10 mouse cellular contexts compared by ENCODE assay signal in the genomic region with DNA sequence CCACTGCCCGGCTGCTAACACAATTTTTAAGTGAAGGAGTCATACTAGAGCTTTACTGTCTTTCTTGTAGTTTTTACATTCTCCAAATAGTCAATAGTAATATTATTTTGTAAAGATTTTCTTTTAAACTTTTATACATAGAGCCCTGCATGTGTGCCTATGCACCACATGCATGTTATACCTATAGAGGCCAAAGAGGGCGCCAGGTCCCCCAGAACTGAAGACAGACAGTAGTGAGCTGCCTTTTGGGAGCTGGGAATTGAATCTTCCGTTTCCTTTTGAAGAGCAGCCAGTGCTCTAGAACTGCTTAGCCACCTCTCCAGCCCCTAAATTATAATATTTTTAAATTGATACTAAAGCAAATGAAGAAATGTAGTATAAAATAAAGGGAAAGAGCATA.
DNase-seq lines count a peak whose midpoint lies in the region; ATAC-seq and TF ChIP-seq lines count a peak whose summit lies in the region.
"Had no signal": no experiment of that assay in that cellular context is flagged by ENCODE, and none has a peak within 500 bp of the region (broad histone marks: within the 10 kb centered on the region; RNA-seq: fewer than 3 reads in every experiment).

No protein-coding gene starts in this region.

- no peak overlapping the region for H3K9ac ChIP-seq in forebrain, postnatal 0 days
- no peak overlapping the region for H3K9ac ChIP-seq in forebrain, embryonic 11.5 days (ENCODE audit: low read length)
- no peak overlapping the region for H3K9ac ChIP-seq in midbrain, embryonic 11.5 days (ENCODE audit: low read length)

- H3K36me3 ChIP-seq in forebrain, postnatal 0 days (ENCODE audit: insufficient read depth) = no peaks in the 10 kb centered on the region
- no peaks in the 10 kb centered on the region for H3K36me3 ChIP-seq in forebrain, embryonic 11.5 days (ENCODE audit: control insufficient read depth, insufficient read depth, low read length)
- H3K36me3 ChIP-seq in midbrain, embryonic 11.5 days (ENCODE audit: control insufficient read depth, insufficient read depth, low read length) = no peaks in the 10 kb centered on the region
- no peaks in the 10 kb centered on the region for H3K36me3 ChIP-seq in midbrain, embryonic 10.5 days

- TF ChIP-seq CTCF in forebrain, postnatal 0 days (IDR thresholded peaks at IDR 0.05; ENCODE audit: low read depth) = no peak; the same call in 1 of the 2 replicates
- peak; percentile 36; the same call in 1 of the 2 replicates for TF ChIP-seq CTCF in brain, embryonic 14.5 days (IDR thresholded peaks at IDR 0.05; ENCODE audit: borderline replicate concordance, extremely low read depth, insufficient read depth, insufficient read length)

- H3K27ac ChIP-seq in forebrain, postnatal 0 days (ENCODE audit: low read depth, low read length) = no peak overlapping the region
- H3K27ac ChIP-seq in forebrain, embryonic 11.5 days (ENCODE audit: low read depth, low read length) = no peak overlapping the region
- no peak overlapping the region for H3K27ac ChIP-seq in midbrain, embryonic 11.5 days (ENCODE audit: low read depth, low read length)
- no peak overlapping the region for H3K27ac ChIP-seq in midbrain, embryonic 10.5 days (replicated peaks)

- H3K9me3 ChIP-seq in forebrain, postnatal 0 days (ENCODE audit: low read length) = no peaks in the 10 kb centered on the region
- H3K9me3 ChIP-seq in forebrain, embryonic 11.5 days (ENCODE audit: control insufficient read depth, low read length) = no peaks in the 10 kb centered on the region
- no peaks in the 10 kb centered on the region for H3K9me3 ChIP-seq in midbrain, embryonic 11.5 days (ENCODE audit: control insufficient read depth, low read length)
- no peaks in the 10 kb centered on the region for H3K9me3 ChIP-seq in midbrain, embryonic 10.5 days (replicated peaks)

- no peak for TF ChIP-seq POLR2A in brain, embryonic 14.5 days (IDR thresholded peaks at IDR 0.05; ENCODE audit: borderline replicate concordance, extremely low read depth, insufficient read depth, insufficient read length, poor library complexity, severe bottlenecking)

- DNase-seq in forebrain, postnatal 0 days = no peak
- no peak for DNase-seq in forebrain, embryonic 11.5 days (ENCODE audit: low spot score)
- peak; percentile 82 for DNase-seq in midbrain, embryonic 11.5 days (ENCODE audit: low spot score, missing footprints)
- no peak for DNase-seq in midbrain, embryonic 10.5 days (ENCODE audit: low spot score)
- no peak for DNase-seq in brain, embryonic 14.5 days (ENCODE audit: low read depth)
- peak; percentile 33 for DNase-seq in thymus, postnatal 0 days (ENCODE audit: low spot score)
- DNase-seq in cerebellum, adult 8-10 months = no peak
- no peak for DNase-seq in ovary, postnatal 14 days (ENCODE audit: low spot score)
- DNase-seq: layer of hippocampus, adult 9-11 months; lung, adult 2 months had no signal

- H3K4me1 ChIP-seq in forebrain, postnatal 0 days (ENCODE audit: insufficient read depth) = no peaks in the 10 kb centered on the region
- H3K4me1 ChIP-seq in forebrain, embryonic 11.5 days (replicated peaks; ENCODE audit: control insufficient read depth, insufficient read depth, low read length) = no peaks in the 10 kb centered on the region
- no peaks in the 10 kb centered on the region for H3K4me1 ChIP-seq in midbrain, embryonic 11.5 days (ENCODE audit: control insufficient read depth, insufficient read depth, low read length)
- no peaks in the 10 kb centered on the region for H3K4me1 ChIP-seq in midbrain, embryonic 10.5 days

- no peaks in the 10 kb centered on the region for H3K27me3 ChIP-seq in forebrain, postnatal 0 days (ENCODE audit: insufficient read depth, low read length)
- no peaks in the 10 kb centered on the region for H3K27me3 ChIP-seq in forebrain, embryonic 11.5 days (ENCODE audit: control insufficient read depth, insufficient read depth, low read length)
- H3K27me3 ChIP-seq in midbrain, embryonic 11.5 days (ENCODE audit: control insufficient read depth, insufficient read depth, low read length) = no peaks in the 10 kb centered on the region
- no peaks in the 10 kb centered on the region for H3K27me3 ChIP-seq in midbrain, embryonic 10.5 days (ENCODE audit: low read depth, poor library complexity, severe bottlenecking)

- 68% methylated on average over 3 of the region's 3 CpGs for WGBS in forebrain, postnatal 0 days
- 71% methylated on average over 3 of the region's 3 CpGs for WGBS in forebrain, embryonic 11.5 days
- WGBS in midbrain, embryonic 11.5 days = 64% methylated on average over 3 of the region's 3 CpGs
- WGBS in midbrain, embryonic 10.5 days = 68% methylated on average over 3 of the region's 3 CpGs

- no peak overlapping the region for H3K4me3 ChIP-seq in forebrain, postnatal 0 days (ENCODE audit: low read depth, low read length)
- H3K4me3 ChIP-seq in forebrain, embryonic 11.5 days (ENCODE audit: low read depth, low read length) = no peak overlapping the region
- no peak overlapping the region for H3K4me3 ChIP-seq in midbrain, embryonic 11.5 days (ENCODE audit: low read depth, low read length)
- no peak overlapping the region for H3K4me3 ChIP-seq in midbrain, embryonic 10.5 days

- ATAC-seq in forebrain, postnatal 0 days = 0 out of 2 replicates have a peak, but pooled peaks have one; percentile 42
- ATAC-seq in forebrain, embryonic 11.5 days (replicated peaks; ENCODE audit: low FRiP score) = no peak
- peak; percentile 48; the same call in 1 of the 2 replicates for ATAC-seq in midbrain, embryonic 11.5 days (ENCODE audit: low FRiP score)

- no peak overlapping the region for H3K4me2 ChIP-seq in forebrain, postnatal 0 days (ENCODE audit: low read depth)
- no peak overlapping the region for H3K4me2 ChIP-seq in forebrain, embryonic 11.5 days (ENCODE audit: low read depth, low read length, severe bottlenecking)
- no peak overlapping the region for H3K4me2 ChIP-seq in midbrain, embryonic 11.5 days

Comparison
In these comparisons a context has a peak if more than half of its experiments do, and no peak if none do; other contexts are left out.
1. DNase-seq: peak in midbrain, embryonic 11.5 days (single experiment) and thymus, postnatal 0 days (single experiment); none in forebrain, postnatal 0 days (single experiment), forebrain, embryonic 11.5 days (single experiment), midbrain, embryonic 10.5 days (single experiment), brain, embryonic 14.5 days (single experiment), cerebellum, adult 8-10 months (single experiment) and ovary, postnatal 14 days (single experiment).